Mouse (Mus musculus) adrenal gland (tissue): ENCODE data around the gene Serp2.

Experiments
- intact Hi-C: fragments of 180-260 bp; cut with DNase I; formaldehyde crosslinking; loops from one replicate; pipeline ENCODE4 v1.15.1; 2025

Serp2 gene

GRCm38 (mm10) chr14:76528641-76529040 is 28.0 kb downstream of the Serp2 start:
- intact Hi-C loops = no loop called here

- intact Hi-C loops = no loop called here
Measured at GRCm38 (mm10) chr14:76527758-76528313, 28.9 kb downstream of the Serp2 start.

- intact Hi-C loops = no loop called here
Measured at GRCm38 (mm10) chr14:76527030-76527719, 29.5 kb downstream of the Serp2 start.

- intact Hi-C loops = no loop called here
Measured at GRCm38 (mm10) chr14:76526467-76526866, 30.2 kb downstream of the Serp2 start.

- intact Hi-C loops = no loop called here
Measured at GRCm38 (mm10) chr14:76523344-76523743, 33.3 kb downstream of the Serp2 start.

GRCm38 (mm10) chr14:76521308-76521707 is 35.4 kb downstream of the Serp2 start:
- intact Hi-C loops = no loop called here

GRCm38 (mm10) chr14:76520606-76521005 is 36.1 kb downstream of the Serp2 start:
- intact Hi-C loops = no loop called here

GRCm38 (mm10) chr14:76518217-76518616 is 38.5 kb downstream of the Serp2 start:
- intact Hi-C loops = no loop called here

GRCm38 (mm10) chr14:76515620-76516019 is 41.1 kb downstream of the Serp2 start:
- intact Hi-C loops = no loop called here

GRCm38 (mm10) chr14:76514050-76514585 is 42.6 kb downstream of the Serp2 start:
- intact Hi-C loops = loop anchor here (5.0 kb wide), 1 partner anchor 38 kb away; no protein-coding TSS in a partner anchor

GRCm38 (mm10) chr14:76513395-76514049 is 43.2 kb downstream of the Serp2 start:
- intact Hi-C loops = loop anchor here (5.0 kb wide), 1 partner anchor 39 kb away; no protein-coding TSS in a partner anchor

- intact Hi-C loops = loop anchor here (5.0 kb wide), 1 partner anchor 40 kb away; no protein-coding TSS in a partner anchor
Measured at GRCm38 (mm10) chr14:76511971-76512370, 44.7 kb downstream of the Serp2 start.

GRCm38 (mm10) chr14:76508701-76509100 is 48.0 kb downstream of the Serp2 start:
- intact Hi-C loops = loop anchor here (5.0 to 10.0 kb wide), 4 partner anchors 84 to 266 kb away; no protein-coding TSS in a partner anchor

- intact Hi-C loops = loop anchor here (5.0 to 10.0 kb wide), 4 partner anchors 84 to 267 kb away; no protein-coding TSS in a partner anchor
Measured at GRCm38 (mm10) chr14:76507804-76508500, 48.7 kb downstream of the Serp2 start.

- intact Hi-C loops = loop anchor here (5.0 to 10.0 kb wide), 4 partner anchors 85 to 267 kb away; no protein-coding TSS in a partner anchor
Measured at GRCm38 (mm10) chr14:76507357-76507756, 49.3 kb downstream of the Serp2 start.

- intact Hi-C loops = loop anchor here (1.0 to 10.0 kb wide), 5 partner anchors 86 to 370 kb away; no protein-coding TSS in a partner anchor
Measured at GRCm38 (mm10) chr14:76506425-76507205, 50.1 kb downstream of the Serp2 start.

GRCm38 (mm10) chr14:76505439-76506220 is 51.1 kb downstream of the Serp2 start:
- intact Hi-C loops = loop anchor here (1.0 to 10.0 kb wide), 5 partner anchors 87 to 371 kb away; no protein-coding TSS in a partner anchor

- intact Hi-C loops = loop anchor here (5.0 to 10.0 kb wide), 4 partner anchors 87 to 270 kb away; no protein-coding TSS in a partner anchor
Measured at GRCm38 (mm10) chr14:76505101-76505438, 51.6 kb downstream of the Serp2 start.

- intact Hi-C loops = loop anchor here (10.0 kb wide), 1 partner anchor 271 kb away; no protein-coding TSS in a partner anchor
Measured at GRCm38 (mm10) chr14:76504121-76504737, 52.5 kb downstream of the Serp2 start.
